Mouse (Mus musculus): ENCODE results near the gene Ckap2. TPM values are rescaled to one million over a fixed set of nuclear protein-coding genes. Genes with fewer than 3 reads are reported as not detected.

The Ckap2 gene
- polyA plus RNA-seq, 1 experiment = 1.3 TPM

- no peak for TF ChIP-seq CTCF (IDR thresholded peaks at IDR 0.05; ENCODE audit: insufficient read depth, low read length)
- TF ChIP-seq POLR2A (IDR thresholded peaks at IDR 0.05; ENCODE audit: borderline replicate concordance, extremely low read depth, low read depth, low read length) = no peak
- WGBS = 8% methylated on average over 12 of the region's 12 CpGs
- peaks cover 4% of the 10 kb centered on the region for H3K4me1 ChIP-seq (ENCODE audit: control insufficient read depth, insufficient read depth, low read length)
- peak overlapping the region; percentile 88 for H3K4me3 ChIP-seq (replicated peaks; ENCODE audit: extremely low read depth, low read depth, low read length)
- DNase-seq = no peak
These were observed 7.9 kb upstream of the Ckap2 start for GRCm38 (mm10) chr8:22193432-22194010.

GRCm38 (mm10) chr8:22192660-22193431 lies 7.2 kb upstream of the Ckap2 start, which contains the start of gene Vps36:
Gene Vps36 (plus strand): TSS chr8:22192809.
- H3K4me3 ChIP-seq (replicated peaks; ENCODE audit: extremely low read depth, low read depth, low read length) = peak within 1 kb of the TSS; percentile 88
- TF ChIP-seq CTCF (IDR thresholded peaks at IDR 0.05; ENCODE audit: insufficient read depth, low read length) (peak; percentile 69), POLR2A (IDR thresholded peaks at IDR 0.05; ENCODE audit: borderline replicate concordance, extremely low read depth, low read depth, low read length) (peak; percentile 61; the same call in 1 of the 2 replicates)
- under 1% methylated on average over 73 of the region's 73 CpGs for WGBS
- H3K4me1 ChIP-seq (ENCODE audit: control insufficient read depth, insufficient read depth, low read length) = peaks cover 4% of the 10 kb centered on the region
- DNase-seq = peak; percentile 92

- peaks cover 2% of the 10 kb centered on the region; the same call in 1 of the 2 replicates for H3K4me1 ChIP-seq (ENCODE audit: control insufficient read depth, insufficient read depth, low read length)
- TF ChIP-seq POLR2A (IDR thresholded peaks at IDR 0.05; ENCODE audit: borderline replicate concordance, extremely low read depth, low read depth, low read length) (no peak), CTCF (IDR thresholded peaks at IDR 0.05; ENCODE audit: insufficient read depth, low read length) (no peak)
- WGBS = 3% methylated on average over 3 of the region's 3 CpGs
- no peak overlapping the region for H3K4me3 ChIP-seq (replicated peaks; ENCODE audit: extremely low read depth, low read depth, low read length)
- DNase-seq = no peak
These were observed 735 bp downstream of the Ckap2 start for GRCm38 (mm10) chr8:22184884-22185283.

- DNase-seq = no peak
- no peak overlapping the region for H3K4me3 ChIP-seq (replicated peaks; ENCODE audit: extremely low read depth, low read depth, low read length)
- TF ChIP-seq CTCF (IDR thresholded peaks at IDR 0.05; ENCODE audit: insufficient read depth, low read length) = no peak
- no peak for TF ChIP-seq POLR2A (IDR thresholded peaks at IDR 0.05; ENCODE audit: borderline replicate concordance, extremely low read depth, low read depth, low read length)
- H3K4me1 ChIP-seq (ENCODE audit: control insufficient read depth, insufficient read depth, low read length) = no peaks in the 10 kb centered on the region
- WGBS = 98% methylated on average over 7 of the region's 7 CpGs
These were observed 9.7 kb downstream of the Ckap2 start for GRCm38 (mm10) chr8:22175966-22176365.

- whole genome bisulfite sequencing = 95% methylated on average over 5 of the region's 5 CpGs
- no peak overlapping the region for H3K4me3 ChIP-seq (replicated peaks; ENCODE audit: extremely low read depth, low read depth, low read length)
- TF ChIP-seq CTCF (IDR thresholded peaks at IDR 0.05; ENCODE audit: insufficient read depth, low read length) = no peak
- no peak for TF ChIP-seq POLR2A (IDR thresholded peaks at IDR 0.05; ENCODE audit: borderline replicate concordance, extremely low read depth, low read depth, low read length)
- H3K4me1 ChIP-seq (ENCODE audit: control insufficient read depth, insufficient read depth, low read length) = no peaks in the 10 kb centered on the region
- no peak for DNase-seq
These were observed 16.5 kb downstream of the Ckap2 start for GRCm38 (mm10) chr8:22169167-22169566.

GRCm38 (mm10) chr8:22166080-22166603 lies 19.5 kb downstream of the Ckap2 start, which contains the start of gene Nek3:
Gene Nek3 (minus strand): TSS chr8:22166435.
- 0% methylated on average over 41 of the region's 43 CpGs for WGBS
- peak; percentile 37 for TF ChIP-seq CTCF (IDR thresholded peaks at IDR 0.05; ENCODE audit: insufficient read depth, low read length)
- peak; percentile 76; the same call in 1 of the 2 replicates for TF ChIP-seq POLR2A (IDR thresholded peaks at IDR 0.05; ENCODE audit: borderline replicate concordance, extremely low read depth, low read depth, low read length)
- DNase-seq = peak; percentile 66
- Histone ChIP-seq H3K4me3 (replicated peaks; ENCODE audit: extremely low read depth, low read depth, low read length) (peak within 1 kb of the TSS; percentile 70), H3K4me1 (ENCODE audit: control insufficient read depth, insufficient read depth, low read length) (no peaks in the 10 kb centered on the region)

- H3K4me3 ChIP-seq (replicated peaks; ENCODE audit: extremely low read depth, low read depth, low read length) = peak overlapping the region; percentile 70
- TF ChIP-seq POLR2A (IDR thresholded peaks at IDR 0.05; ENCODE audit: borderline replicate concordance, extremely low read depth, low read depth, low read length) = no peak
- WGBS = 44% methylated on average over 10 of the region's 10 CpGs
These were observed 20.2 kb downstream of the Ckap2 start for GRCm38 (mm10) chr8:22165251-22166079.

GRCm38 (mm10) chr8:22164431-22164830 lies 21.2 kb downstream of the Ckap2 start:
- Histone ChIP-seq H3K4me1 (ENCODE audit: control insufficient read depth, insufficient read depth, low read length) (no peaks in the 10 kb centered on the region), H3K4me3 (replicated peaks; ENCODE audit: extremely low read depth, low read depth, low read length) (no peak overlapping the region)
- TF ChIP-seq CTCF (IDR thresholded peaks at IDR 0.05; ENCODE audit: insufficient read depth, low read length) = no peak
- no peak for TF ChIP-seq POLR2A (IDR thresholded peaks at IDR 0.05; ENCODE audit: borderline replicate concordance, extremely low read depth, low read depth, low read length)
- DNase-seq = no peak
- WGBS = 86% methylated on average over 10 of the region's 10 CpGs

More at GRCm38 (mm10) chr8:22165251-22166079, 20.2 kb downstream of the Ckap2 start:
- DNase-seq = no peak
- no peaks in the 10 kb centered on the region for H3K4me1 ChIP-seq (ENCODE audit: control insufficient read depth, insufficient read depth, low read length)

GRCm38 (mm10) chr8:22162206-22162605 lies 23.4 kb downstream of the Ckap2 start:
- Histone ChIP-seq H3K4me1 (ENCODE audit: control insufficient read depth, insufficient read depth, low read length) (no peaks in the 10 kb centered on the region), H3K4me3 (replicated peaks; ENCODE audit: extremely low read depth, low read depth, low read length) (no peak overlapping the region)
- no peak for DNase-seq
- whole genome bisulfite sequencing = 69% methylated on average over 8 of the region's 8 CpGs
- TF ChIP-seq CTCF (IDR thresholded peaks at IDR 0.05; ENCODE audit: insufficient read depth, low read length) = no peak
- no peak for TF ChIP-seq POLR2A (IDR thresholded peaks at IDR 0.05; ENCODE audit: borderline replicate concordance, extremely low read depth, low read depth, low read length)

All from lung, adult 2 months (tissue).